Mouse (Mus musculus): ENCODE data around the gene Cmklr1.

DNA sequence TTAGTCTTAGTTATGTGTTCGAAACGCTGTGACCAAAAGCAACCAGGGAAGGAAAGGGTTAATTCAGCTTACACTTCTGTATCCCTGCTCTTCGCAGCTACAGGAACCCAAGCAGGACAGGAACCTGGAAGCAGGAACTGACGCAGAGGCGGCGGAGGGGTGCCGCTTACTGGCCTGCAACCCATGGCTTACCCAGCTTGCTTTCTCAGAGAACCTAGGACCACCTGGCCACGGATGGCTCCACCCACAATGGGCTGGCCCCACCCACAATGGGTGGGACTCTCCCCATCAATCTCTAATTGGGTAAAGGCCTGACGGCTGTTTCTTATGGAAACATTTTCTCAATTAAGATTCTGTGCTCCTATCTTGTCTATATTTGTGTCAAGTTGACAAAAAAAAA is 54.0 kb downstream of the Cmklr1 start:
- no peak for TF ChIP-seq CTCF (IDR thresholded peaks at IDR 0.05; ENCODE audit: control insufficient read depth, insufficient read depth, insufficient replicate concordance, low read depth, low read length)
- no peak for TF ChIP-seq POLR2A (IDR thresholded peaks at IDR 0.05; ENCODE audit: control insufficient read depth, low read depth, low read length)

Data from testis, adult 2 months (tissue).